Mouse (Mus musculus) neural tube, embryonic 11.5 days (tissue): ENCODE results near the gene Igf2bp3. TPM values are rescaled to one million over a fixed set of nuclear protein-coding genes. Genes with fewer than 3 reads are reported as not detected.

Experiments used
- ATAC-seq: fragments of 200-750 bp; cut with Nextera tagmentation; 2 replicates; pipeline ENCODE4 v1.8.0; 2017; ENCODE audit warnings: moderate number of reproducible peaks, mild to moderate bottlenecking, moderate TSS enrichment, moderate library complexity; ENCODE audit not compliant: insufficient read depth, low FRiP score, low TSS enrichment
- DNase-seq: peaks from one replicate; pipeline ENCODE4 v3.0.0-alpha.2; 2015; ENCODE audit warnings: low spot score
- H3K27ac ChIP-seq: fragments of 300-500 bp; sonication (generic); 2 replicates; pipeline ENCODE4 v1.5.1; 2014; ENCODE audit warnings: low read depth, mild to moderate bottlenecking, low read length
- H3K27me3 ChIP-seq: fragments of 300-500 bp; sonication (generic); 2 replicates; pipeline ENCODE4 v1.6.1; 2014; ENCODE audit warnings: mild to moderate bottlenecking, low read length, mixed read lengths; ENCODE audit not compliant: control insufficient read depth, insufficient read depth
- H3K36me3 ChIP-seq: fragments of 300-500 bp; sonication (generic); 2 replicates; pipeline ENCODE4 v1.6.1; 2014; ENCODE audit warnings: mild to moderate bottlenecking, low read length, moderate library complexity, mixed read lengths; ENCODE audit not compliant: control insufficient read depth, insufficient read depth
- H3K4me1 ChIP-seq: fragments of 300-500 bp; sonication (generic); 2 replicates; pipeline ENCODE4 v1.6.1; 2014; ENCODE audit warnings: low read length, mixed read lengths; ENCODE audit not compliant: control insufficient read depth, insufficient read depth
- H3K4me2 ChIP-seq: fragments of 300-500 bp; sonication (generic); 2 replicates; pipeline ENCODE4 v1.6.1; 2014; ENCODE audit warnings: low read depth, mild to moderate bottlenecking, moderate library complexity
- H3K4me3 ChIP-seq: fragments of 300-500 bp; sonication (generic); 2 replicates; pipeline ENCODE4 v1.5.1; 2014; ENCODE audit warnings: low read depth, low read length
- H3K9ac ChIP-seq: fragments of 300-500 bp; sonication (generic); 2 replicates; pipeline ENCODE4 v1.6.1; 2014; ENCODE audit warnings: mild to moderate bottlenecking, low read length
- H3K9me3 ChIP-seq: fragments of 300-500 bp; sonication (generic); 2 replicates; pipeline ENCODE4 v1.6.1; 2016; ENCODE audit warnings: low read length; ENCODE audit not compliant: control insufficient read depth
- WGBS: fragments of 180-500 bp; shearing (Covaris S2); extraction: QIAGEN DNeasy Blood & Tissue Kit; methylation state at CpG from one replicate; pipeline ENCODE4 v1.1.7; 2014; 5-methylcytosine and 5-hydroxymethylcytosine counted together
- polyA plus RNA-seq: library from polyadenylated mRNA; unstranded; fragments of >200 nt; fragmentation: Nextera tagmentation; extraction: Ambion mirVana; gene quantifications from 2 replicates; pipeline ENCODE4 v1.2.1, GENCODE M21; 2014

The Igf2bp3 gene
- polyA plus RNA-seq, 1 experiment from 2014 or later, result 130 TPM

DNA sequence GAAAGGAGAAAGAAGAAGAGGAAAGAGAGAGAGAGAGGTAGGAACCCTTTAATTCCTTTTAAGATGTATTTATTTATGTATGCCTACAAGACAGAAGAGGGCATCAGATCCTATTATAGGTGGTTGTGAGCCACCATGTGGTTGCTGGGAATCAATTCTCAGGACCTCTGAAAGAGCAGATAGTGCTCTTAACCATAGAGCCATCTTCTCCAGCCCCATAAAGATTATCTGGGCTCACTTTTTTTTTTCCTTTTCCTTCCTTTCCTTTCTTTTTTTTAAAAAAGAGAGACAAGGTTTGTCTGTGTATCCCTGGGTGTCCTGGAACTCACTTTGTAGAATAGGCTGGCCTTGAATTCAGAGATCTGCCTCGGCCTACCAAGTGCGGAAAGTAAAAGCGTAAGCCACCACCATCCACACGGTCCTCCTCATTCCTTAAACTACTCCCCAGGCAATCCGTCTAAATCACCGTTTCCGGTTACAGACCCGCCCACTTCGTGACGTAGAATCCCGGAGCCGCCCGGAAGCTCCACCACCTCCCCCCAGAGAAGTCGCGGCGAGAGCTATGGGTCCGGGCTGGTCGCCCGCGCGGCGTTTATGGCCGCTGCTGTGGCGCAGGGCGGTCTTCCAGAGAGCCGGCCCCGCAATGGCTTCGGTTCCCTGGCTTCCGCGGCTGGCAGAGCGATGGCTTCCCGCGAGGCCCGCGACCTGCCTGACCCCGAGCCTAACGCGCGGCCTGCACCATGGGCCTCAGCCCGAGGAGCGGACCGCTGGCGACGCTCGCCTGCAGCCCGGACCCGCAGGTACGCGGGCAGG, 141.2 kb downstream of the Igf2bp3 start, which contains the start of gene Malsu1:
Gene Malsu1 (plus strand): TSS at position 492 of the 813 bp plus-strand sequence.
- H3K4me3 ChIP-seq, result peak within 1 kb of the TSS; percentile 100
- H3K4me1 ChIP-seq, result peaks cover 7% of the 10 kb centered on the region
- no peaks in the 10 kb centered on the region for H3K36me3 ChIP-seq
- WGBS, result under 1% methylated on average over 49 of the region's 49 CpGs
- H3K9me3 ChIP-seq, result no peaks in the 10 kb centered on the region
- ATAC-seq (peak; percentile 98), DNase-seq (peak; percentile 96)
- peak within 1 kb of the TSS; percentile 91 for H3K4me2 ChIP-seq
- H3K9ac ChIP-seq, result peak within 1 kb of the TSS; percentile 92
- peak within 1 kb of the TSS; percentile 63; the same call in 1 of the 2 replicates for H3K27ac ChIP-seq
- H3K27me3 ChIP-seq, result no peaks in the 10 kb centered on the region

DNA sequence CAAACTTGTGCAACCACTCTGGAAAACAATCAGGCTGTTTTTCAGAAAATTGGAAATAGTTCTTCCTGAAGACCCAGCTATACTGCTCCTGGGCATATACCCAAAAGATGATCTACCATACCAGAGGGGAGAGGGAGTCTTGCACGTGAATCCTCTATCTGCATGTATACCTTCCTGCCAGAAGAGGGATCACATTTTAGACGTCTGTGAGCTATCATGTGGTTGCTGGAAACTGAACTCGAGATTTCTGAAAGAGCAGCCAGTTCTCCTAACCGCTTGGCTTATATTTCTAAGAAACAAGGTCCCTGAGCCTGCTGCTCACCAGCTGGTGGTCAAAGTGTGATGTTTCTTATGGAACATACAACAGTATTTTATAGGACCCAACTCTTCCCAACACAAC, 146.4 kb downstream of the Igf2bp3 start:
- H3K9me3 ChIP-seq, result no peaks in the 10 kb centered on the region
- no peak overlapping the region for H3K4me2 ChIP-seq
- no peak overlapping the region for H3K4me3 ChIP-seq
- no peaks in the 10 kb centered on the region for H3K4me1 ChIP-seq
- DNase-seq, result no peak
- no peak overlapping the region for H3K9ac ChIP-seq
- 48% methylated on average over 4 of the region's 4 CpGs for WGBS
- H3K27ac ChIP-seq, result no peak overlapping the region
- no peaks in the 10 kb centered on the region for H3K27me3 ChIP-seq
- no peak for ATAC-seq
- H3K36me3 ChIP-seq, result no peaks in the 10 kb centered on the region

DNA sequence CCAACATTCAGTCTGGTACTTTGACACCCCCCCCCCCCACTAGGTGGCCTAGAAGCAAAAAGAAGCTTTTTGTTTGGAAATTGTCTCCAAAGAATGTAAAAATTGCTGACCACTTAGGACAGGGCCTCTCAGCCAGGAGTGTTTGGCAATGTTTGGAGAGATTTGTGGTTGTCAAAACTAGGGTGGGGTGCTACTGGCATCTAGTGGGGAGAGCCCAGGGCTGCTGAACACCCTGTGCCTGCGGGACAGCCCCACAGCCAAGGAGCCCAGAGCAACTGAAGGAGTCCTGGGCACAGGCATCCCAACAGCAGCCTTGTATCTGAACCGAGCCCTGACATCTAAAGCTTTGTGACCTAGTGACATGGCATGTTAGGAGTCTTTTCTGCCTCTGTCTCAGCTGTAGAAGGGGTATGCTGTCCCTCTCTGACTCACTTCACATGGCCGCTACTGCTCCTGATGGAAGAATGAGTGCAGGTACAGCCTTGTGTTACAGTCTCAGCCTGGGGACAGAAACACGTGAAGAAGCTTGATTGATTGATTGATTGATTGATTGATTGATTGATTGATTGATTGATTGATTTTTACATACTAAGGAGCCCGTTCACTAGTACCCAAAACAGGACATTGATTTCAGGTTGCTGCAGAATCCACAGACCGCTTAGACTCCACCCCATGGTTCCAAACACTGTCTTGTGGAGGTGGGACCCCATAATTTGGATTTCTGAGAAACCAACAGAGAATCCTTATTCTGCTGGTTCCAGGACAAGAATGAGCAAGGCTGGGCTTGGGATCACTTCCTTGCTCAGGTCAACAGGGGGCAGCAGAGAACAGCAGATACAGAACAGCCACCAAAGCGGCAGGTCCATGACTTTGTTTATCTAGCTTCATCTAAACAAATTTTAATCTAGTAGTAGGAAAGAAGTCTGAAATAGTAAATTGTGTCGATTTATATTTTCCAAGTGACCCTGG, 157.4 kb downstream of the Igf2bp3 start:
- Histone ChIP-seq H3K9ac (no peak overlapping the region), H3K4me1 (peaks cover 10% of the 10 kb centered on the region), H3K27ac (no peak overlapping the region), H3K4me3 (no peak overlapping the region), H3K4me2 (no peak overlapping the region), H3K36me3 (no peaks in the 10 kb centered on the region), H3K27me3 (no peaks in the 10 kb centered on the region), H3K9me3 (no peaks in the 10 kb centered on the region)
- ATAC-seq, result no peak
- 38% methylated on average over 8 of the region's 8 CpGs for WGBS
- peak; percentile 64 for DNase-seq

DNA sequence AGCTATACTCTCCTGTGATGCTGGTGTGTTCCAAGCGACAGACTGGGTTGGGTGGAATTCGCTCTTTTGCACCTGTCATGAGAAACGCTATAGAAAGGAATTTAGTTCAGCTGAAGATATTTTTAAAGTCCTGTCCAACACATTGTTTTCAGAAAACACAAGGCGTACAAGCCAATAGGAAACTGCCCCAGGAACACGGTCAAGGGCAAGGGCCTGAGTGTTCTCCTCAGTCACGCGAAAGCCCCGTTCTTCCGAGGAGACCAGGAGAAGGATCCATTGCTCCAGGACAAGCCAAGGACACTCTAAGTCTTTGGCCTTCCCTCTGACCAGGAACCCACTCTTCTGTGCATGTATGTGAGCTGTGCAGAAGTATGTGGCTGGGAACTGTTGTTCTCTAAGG, 158.7 kb downstream of the Igf2bp3 start:
- H3K27me3 ChIP-seq, result no peaks in the 10 kb centered on the region
- DNase-seq (no peak), ATAC-seq (no peak)
- WGBS, result 62% methylated on average over 9 of the region's 9 CpGs
- no peak overlapping the region for H3K4me2 ChIP-seq
- no peaks in the 10 kb centered on the region for H3K36me3 ChIP-seq
- H3K27ac ChIP-seq, result no peak overlapping the region
- no peak overlapping the region for H3K9ac ChIP-seq
- H3K4me1 ChIP-seq, result peaks cover 10% of the 10 kb centered on the region
- no peak overlapping the region for H3K4me3 ChIP-seq
- H3K9me3 ChIP-seq, result no peaks in the 10 kb centered on the region

DNA sequence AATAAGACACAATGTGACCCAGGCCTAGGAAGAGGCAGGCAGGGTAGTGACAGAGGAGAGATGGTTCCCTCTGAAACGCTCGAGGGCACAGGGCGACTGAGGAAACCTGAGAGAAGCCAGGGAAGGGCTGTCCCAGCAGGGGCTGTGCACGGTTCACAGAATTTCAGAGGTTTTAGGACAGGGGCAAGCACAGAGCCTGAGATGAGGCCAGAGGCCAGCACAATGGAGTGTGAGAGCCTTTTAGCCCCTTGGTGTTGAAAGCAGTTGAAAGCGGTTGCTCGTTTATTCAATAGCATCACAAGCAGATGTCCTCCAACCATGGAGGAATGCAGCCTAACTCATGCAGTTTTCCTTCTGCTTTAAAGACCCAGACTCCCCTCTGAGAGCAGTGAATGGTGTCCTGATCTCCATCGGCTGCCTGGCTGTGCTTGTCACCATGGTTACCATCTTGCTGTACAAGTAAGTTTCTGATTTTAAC, 159.5 kb downstream of the Igf2bp3 start:
- peaks cover 10% of the 10 kb centered on the region for H3K4me1 ChIP-seq
- no peaks in the 10 kb centered on the region for H3K36me3 ChIP-seq
- H3K27ac ChIP-seq, result 0 out of 2 replicates have a peak overlapping the region, but pooled peaks have one; percentile 64
- ATAC-seq, result 0 out of 2 replicates have a peak, but pooled peaks have one; percentile 45
- 0 out of 2 replicates have a peak overlapping the region, but pooled peaks have one; percentile 2 for H3K4me2 ChIP-seq
- H3K9ac ChIP-seq, result peak overlapping the region; percentile 11; the same call in 1 of the 2 replicates
- no peaks in the 10 kb centered on the region for H3K27me3 ChIP-seq
- H3K9me3 ChIP-seq, result no peaks in the 10 kb centered on the region
- peak; percentile 32 for DNase-seq
- 4% methylated on average over 7 of the region's 7 CpGs for WGBS
- H3K4me3 ChIP-seq, result no peak overlapping the region

DNA sequence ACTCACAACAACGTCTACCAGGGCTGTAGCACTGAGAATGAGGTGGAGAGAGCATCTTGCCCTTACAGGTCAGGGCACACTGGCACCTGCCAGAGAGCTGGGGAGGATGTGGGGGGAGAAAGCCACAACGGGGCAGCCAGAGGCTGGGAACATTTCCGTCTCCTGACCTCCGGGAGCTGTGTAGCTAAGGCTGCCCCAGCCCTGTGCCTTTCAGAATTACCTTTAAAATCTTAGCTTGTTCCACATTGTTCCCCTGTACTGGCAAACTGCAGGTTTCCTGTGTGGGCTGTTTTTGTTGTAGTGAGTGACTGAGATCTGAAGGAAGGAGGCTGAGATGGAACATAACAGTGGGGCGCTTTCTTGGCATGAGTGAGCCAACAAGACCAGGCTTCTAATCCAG, 162.6 kb downstream of the Igf2bp3 start:
- Histone ChIP-seq H3K4me1 (peaks cover 10% of the 10 kb centered on the region), H3K27me3 (no peaks in the 10 kb centered on the region), H3K4me2 (no peak overlapping the region), H3K9ac (no peak overlapping the region), H3K4me3 (no peak overlapping the region), H3K27ac (no peak overlapping the region), H3K9me3 (no peaks in the 10 kb centered on the region), H3K36me3 (no peaks in the 10 kb centered on the region)
- ATAC-seq (no peak), DNase-seq (no peak)
- WGBS, result 82% methylated on average over 5 of the region's 5 CpGs

DNA sequence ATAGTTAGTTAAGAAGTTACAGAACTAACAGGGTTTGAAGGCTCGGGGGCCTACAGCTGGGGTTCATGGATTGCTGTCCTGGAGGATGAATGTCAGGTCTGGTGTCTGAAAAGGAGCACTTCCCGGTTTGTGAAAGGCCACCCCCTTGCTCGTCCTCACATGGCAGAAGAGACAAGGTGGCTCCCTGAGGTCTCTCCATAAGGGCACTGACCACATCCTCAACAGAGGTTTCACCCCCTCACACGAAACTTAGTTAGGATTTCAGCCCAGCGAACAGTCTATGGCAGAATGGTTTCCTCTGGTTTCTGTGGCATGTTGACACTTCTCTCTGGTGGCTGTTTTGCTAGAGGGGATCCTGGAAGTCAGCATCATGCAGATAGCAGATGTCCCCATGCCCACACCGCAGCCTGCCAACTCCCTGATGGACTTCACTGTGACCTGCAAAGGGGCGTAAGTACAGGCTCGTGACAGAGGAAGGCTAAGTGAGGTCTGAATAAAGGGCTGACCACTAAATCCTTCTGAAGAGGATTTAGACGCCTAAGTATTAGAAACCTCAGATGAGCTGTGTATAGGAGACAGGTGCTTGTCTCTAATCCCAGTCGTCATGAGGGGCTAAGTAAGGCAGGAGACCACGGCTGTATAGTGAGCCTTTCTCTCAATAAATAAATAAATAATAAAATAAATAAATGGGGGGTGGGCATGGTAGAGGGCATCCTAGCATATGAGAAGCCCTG, 163.9 kb downstream of the Igf2bp3 start:
- 75% methylated on average over 11 of the region's 11 CpGs for WGBS
- H3K27ac ChIP-seq, result no peak overlapping the region
- no peak for ATAC-seq
- no peak overlapping the region for H3K4me3 ChIP-seq
- DNase-seq, result no peak
- no peaks in the 10 kb centered on the region for H3K36me3 ChIP-seq
- H3K9ac ChIP-seq, result no peak overlapping the region
- H3K4me1 ChIP-seq, result peaks cover 10% of the 10 kb centered on the region
- no peaks in the 10 kb centered on the region for H3K27me3 ChIP-seq
- no peak overlapping the region for H3K4me2 ChIP-seq
- H3K9me3 ChIP-seq, result no peaks in the 10 kb centered on the region

DNA sequence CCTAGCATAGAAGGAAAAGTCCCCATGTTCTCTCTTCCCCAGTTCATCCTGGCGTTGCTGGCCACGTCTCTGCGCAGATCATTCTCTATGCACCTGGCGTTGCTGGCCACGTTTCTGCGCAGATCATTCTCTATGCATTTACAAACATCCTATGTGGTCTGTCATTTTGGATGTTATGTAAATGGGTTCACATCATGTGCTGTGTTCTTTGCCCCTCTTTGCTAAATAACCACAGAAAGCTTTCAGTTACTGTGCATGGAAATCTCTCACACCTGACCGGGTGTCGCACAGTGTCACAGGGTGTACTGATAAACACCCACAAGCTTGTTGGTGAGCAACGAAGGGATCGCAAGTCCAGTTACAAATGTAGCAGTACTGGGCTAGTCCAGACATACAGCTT, 166.4 kb downstream of the Igf2bp3 start:
- ATAC-seq (no peak), DNase-seq (no peak)
- Histone ChIP-seq H3K9ac (no peak overlapping the region), H3K27ac (no peak overlapping the region), H3K4me1 (no peaks in the 10 kb centered on the region), H3K4me2 (no peak overlapping the region), H3K27me3 (no peaks in the 10 kb centered on the region), H3K9me3 (no peaks in the 10 kb centered on the region), H3K4me3 (no peak overlapping the region), H3K36me3 (no peaks in the 10 kb centered on the region)
- WGBS, result 90% methylated on average over 10 of the region's 10 CpGs
